Mouse (Mus musculus) ovary, adult 18-20 months (tissue): ENCODE results near the gene Olfr1335.
"Not testable (repeated sequence)": the region's sequence is repeated elsewhere in the genome, so short reads cannot be mapped to it uniquely, and the experiment has no call there.

Source experiments
- DNase-seq: peaks from one replicate; pipeline ENCODE4 v3.0.0; 2022; ENCODE audit warnings: low spot score, mixed read lengths

Olfr1335 gene

DNA sequence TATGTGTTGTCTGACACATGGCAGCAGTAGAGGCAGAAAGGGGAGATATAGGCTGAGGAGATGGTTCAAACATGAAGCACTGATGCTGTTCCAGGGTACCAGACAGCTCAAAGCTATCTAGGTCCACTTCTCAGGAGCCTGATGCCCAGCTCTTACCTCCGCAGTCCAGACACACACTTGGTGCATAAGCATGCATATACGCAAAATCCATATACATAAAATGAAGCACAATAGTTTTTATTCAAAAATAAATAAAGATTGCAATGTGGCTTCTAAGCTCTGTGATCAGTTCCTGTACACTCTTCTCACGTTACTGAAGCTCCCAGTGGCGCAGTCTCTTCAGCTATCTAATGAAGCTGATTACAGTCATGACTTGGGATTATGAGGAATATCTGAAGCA lies at the start of gene Olfr1335:
Gene Olfr1335 (minus strand): TSS at position 101 of the 400 bp plus-strand sequence.
- DNase-seq = no peak

GRCm38 (mm10) chr4:118836179-118836578 lies 26.4 kb upstream of the Olfr1335 start, which contains the start of gene Olfr1333:
TSS of gene Olfr1333 (minus strand) at chr4:118836279.
- DNase-seq = no peak

GRCm38 (mm10) chr4:118818921-118819320 lies 9.2 kb upstream of the Olfr1335 start:
- no peak for DNase-seq

GRCm38 (mm10) chr4:118792796-118793195 lies 16.9 kb downstream of the Olfr1335 start:
- DNase-seq = not testable (repeated sequence)

DNA sequence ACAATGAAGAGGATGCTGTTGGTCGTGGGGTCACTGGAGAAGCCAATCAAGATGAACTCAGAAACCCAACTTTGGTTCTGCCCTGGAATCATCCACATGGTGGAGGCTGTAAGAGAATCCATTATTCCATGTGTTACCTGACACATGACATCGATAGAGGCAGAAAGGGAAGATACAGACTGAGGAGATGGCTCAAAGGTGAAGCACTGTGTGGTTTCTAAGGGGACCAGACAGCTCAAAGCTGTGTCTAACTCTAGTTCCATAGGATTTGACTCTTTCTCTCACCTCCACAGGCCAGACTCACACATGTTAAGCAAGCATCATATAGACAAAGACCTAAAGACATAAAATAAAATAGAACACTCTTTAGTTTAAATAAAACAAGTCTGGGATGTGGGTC lies 27.3 kb downstream of the Olfr1335 start, which contains the start of gene Olfr1337:
Gene Olfr1337 (minus strand): TSS at position 101 of the 400 bp plus-strand sequence.
- DNase-seq = no peak
